Mouse (Mus musculus): ENCODE measurements around the gene Chrna1. TPM values are rescaled to one million over a fixed set of nuclear protein-coding genes. Genes with fewer than 3 reads are reported as not detected.

The Chrna1 gene
- polyA plus RNA-seq, 1 experiment = not detected

GRCm38 (mm10) chr2:73547256-73547655 lies 32.9 kb downstream of the Chrna1 start:
- peaks cover 28% of the 10 kb centered on the region for H3K4me1 ChIP-seq (ENCODE audit: control insufficient read depth, insufficient read depth, low read length)
- TF ChIP-seq CTCF (IDR thresholded peaks at IDR 0.05; ENCODE audit: low read depth, low read length) = no peak
- TF ChIP-seq POLR2A (IDR thresholded peaks at IDR 0.05; ENCODE audit: borderline replicate concordance, low read depth, low read length) = no peak
- no peak overlapping the region for H3K4me3 ChIP-seq (ENCODE audit: insufficient read depth, low read length)
- no peak overlapping the region for H3K27ac ChIP-seq (ENCODE audit: insufficient read depth, low read depth, low read length)

GRCm38 (mm10) chr2:73545556-73545955 lies 34.6 kb downstream of the Chrna1 start:
- TF ChIP-seq CTCF (IDR thresholded peaks at IDR 0.05; ENCODE audit: low read depth, low read length) (no peak), POLR2A (IDR thresholded peaks at IDR 0.05; ENCODE audit: borderline replicate concordance, low read depth, low read length) (no peak)
- Histone ChIP-seq H3K27ac (ENCODE audit: insufficient read depth, low read depth, low read length) (no peak overlapping the region), H3K4me1 (ENCODE audit: control insufficient read depth, insufficient read depth, low read length) (peaks cover 36% of the 10 kb centered on the region)

GRCm38 (mm10) chr2:73540450-73541162 lies 39.5 kb downstream of the Chrna1 start:
- no peak for TF ChIP-seq CTCF (IDR thresholded peaks at IDR 0.05; ENCODE audit: low read depth, low read length)
- no peak for TF ChIP-seq POLR2A (IDR thresholded peaks at IDR 0.05; ENCODE audit: borderline replicate concordance, low read depth, low read length)
- Histone ChIP-seq H3K27ac (ENCODE audit: insufficient read depth, low read depth, low read length) (peak overlapping the region; percentile 77), H3K4me3 (ENCODE audit: insufficient read depth, low read length) (peak overlapping the region; percentile 48), H3K4me1 (ENCODE audit: control insufficient read depth, insufficient read depth, low read length) (peaks cover 20% of the 10 kb centered on the region)

More at GRCm38 (mm10) chr2:73545556-73545955, 34.6 kb downstream of the Chrna1 start:
- no peak overlapping the region for H3K4me3 ChIP-seq (ENCODE audit: insufficient read depth, low read length)

- H3K27ac ChIP-seq (ENCODE audit: insufficient read depth, low read depth, low read length) = no peak overlapping the region
- no peak overlapping the region for H3K4me3 ChIP-seq (ENCODE audit: insufficient read depth, low read length)
- peaks cover 20% of the 10 kb centered on the region for H3K4me1 ChIP-seq (ENCODE audit: control insufficient read depth, insufficient read depth, low read length)
- peak; percentile 48; the same call in 1 of the 2 replicates for TF ChIP-seq CTCF (IDR thresholded peaks at IDR 0.05; ENCODE audit: low read depth, low read length)
- no peak for TF ChIP-seq POLR2A (IDR thresholded peaks at IDR 0.05; ENCODE audit: borderline replicate concordance, low read depth, low read length)
These were observed 40.4 kb downstream of the Chrna1 start for GRCm38 (mm10) chr2:73539697-73540096.

GRCm38 (mm10) chr2:73539141-73539540 lies 41.0 kb downstream of the Chrna1 start:
- Histone ChIP-seq H3K4me3 (ENCODE audit: insufficient read depth, low read length) (no peak overlapping the region), H3K27ac (ENCODE audit: insufficient read depth, low read depth, low read length) (no peak overlapping the region), H3K4me1 (ENCODE audit: control insufficient read depth, insufficient read depth, low read length) (peaks cover 20% of the 10 kb centered on the region)
- no peak for TF ChIP-seq CTCF (IDR thresholded peaks at IDR 0.05; ENCODE audit: low read depth, low read length)
- TF ChIP-seq POLR2A (IDR thresholded peaks at IDR 0.05; ENCODE audit: borderline replicate concordance, low read depth, low read length) = no peak

- no peak overlapping the region for H3K27ac ChIP-seq (ENCODE audit: insufficient read depth, low read depth, low read length)
- no peak for TF ChIP-seq POLR2A (IDR thresholded peaks at IDR 0.05; ENCODE audit: borderline replicate concordance, low read depth, low read length)
- no peak for TF ChIP-seq CTCF (IDR thresholded peaks at IDR 0.05; ENCODE audit: low read depth, low read length)
- H3K4me3 ChIP-seq (ENCODE audit: insufficient read depth, low read length) = no peak overlapping the region
- peaks cover 20% of the 10 kb centered on the region for H3K4me1 ChIP-seq (ENCODE audit: control insufficient read depth, insufficient read depth, low read length)
These were observed 41.5 kb downstream of the Chrna1 start for GRCm38 (mm10) chr2:73538590-73538989.

- H3K4me3 ChIP-seq (ENCODE audit: insufficient read depth, low read length) = no peak overlapping the region
- H3K4me1 ChIP-seq (ENCODE audit: control insufficient read depth, insufficient read depth, low read length) = peaks cover 18% of the 10 kb centered on the region
- TF ChIP-seq POLR2A (IDR thresholded peaks at IDR 0.05; ENCODE audit: borderline replicate concordance, low read depth, low read length) (no peak), CTCF (IDR thresholded peaks at IDR 0.05; ENCODE audit: low read depth, low read length) (no peak)
- H3K27ac ChIP-seq (ENCODE audit: insufficient read depth, low read depth, low read length) = no peak overlapping the region
These were observed 43.9 kb downstream of the Chrna1 start for GRCm38 (mm10) chr2:73536091-73536783.

GRCm38 (mm10) chr2:73534720-73535119 lies 45.4 kb downstream of the Chrna1 start:
- Histone ChIP-seq H3K4me1 (ENCODE audit: control insufficient read depth, insufficient read depth, low read length) (peaks cover 14% of the 10 kb centered on the region), H3K4me3 (ENCODE audit: insufficient read depth, low read length) (no peak overlapping the region), H3K27ac (ENCODE audit: insufficient read depth, low read depth, low read length) (no peak overlapping the region)
- no peak for TF ChIP-seq POLR2A (IDR thresholded peaks at IDR 0.05; ENCODE audit: borderline replicate concordance, low read depth, low read length)
- no peak for TF ChIP-seq CTCF (IDR thresholded peaks at IDR 0.05; ENCODE audit: low read depth, low read length)

- Histone ChIP-seq H3K27ac (ENCODE audit: insufficient read depth, low read depth, low read length) (no peak overlapping the region), H3K4me3 (ENCODE audit: insufficient read depth, low read length) (no peak overlapping the region), H3K4me1 (ENCODE audit: control insufficient read depth, insufficient read depth, low read length) (peaks cover 20% of the 10 kb centered on the region)
- no peak for TF ChIP-seq POLR2A (IDR thresholded peaks at IDR 0.05; ENCODE audit: borderline replicate concordance, low read depth, low read length)
- no peak for TF ChIP-seq CTCF (IDR thresholded peaks at IDR 0.05; ENCODE audit: low read depth, low read length)
These were observed 49.7 kb downstream of the Chrna1 start for GRCm38 (mm10) chr2:73530487-73530886.
